Mouse (Mus musculus): ENCODE measurements around the gene Lrfn1.

The Lrfn1 gene

DNA sequence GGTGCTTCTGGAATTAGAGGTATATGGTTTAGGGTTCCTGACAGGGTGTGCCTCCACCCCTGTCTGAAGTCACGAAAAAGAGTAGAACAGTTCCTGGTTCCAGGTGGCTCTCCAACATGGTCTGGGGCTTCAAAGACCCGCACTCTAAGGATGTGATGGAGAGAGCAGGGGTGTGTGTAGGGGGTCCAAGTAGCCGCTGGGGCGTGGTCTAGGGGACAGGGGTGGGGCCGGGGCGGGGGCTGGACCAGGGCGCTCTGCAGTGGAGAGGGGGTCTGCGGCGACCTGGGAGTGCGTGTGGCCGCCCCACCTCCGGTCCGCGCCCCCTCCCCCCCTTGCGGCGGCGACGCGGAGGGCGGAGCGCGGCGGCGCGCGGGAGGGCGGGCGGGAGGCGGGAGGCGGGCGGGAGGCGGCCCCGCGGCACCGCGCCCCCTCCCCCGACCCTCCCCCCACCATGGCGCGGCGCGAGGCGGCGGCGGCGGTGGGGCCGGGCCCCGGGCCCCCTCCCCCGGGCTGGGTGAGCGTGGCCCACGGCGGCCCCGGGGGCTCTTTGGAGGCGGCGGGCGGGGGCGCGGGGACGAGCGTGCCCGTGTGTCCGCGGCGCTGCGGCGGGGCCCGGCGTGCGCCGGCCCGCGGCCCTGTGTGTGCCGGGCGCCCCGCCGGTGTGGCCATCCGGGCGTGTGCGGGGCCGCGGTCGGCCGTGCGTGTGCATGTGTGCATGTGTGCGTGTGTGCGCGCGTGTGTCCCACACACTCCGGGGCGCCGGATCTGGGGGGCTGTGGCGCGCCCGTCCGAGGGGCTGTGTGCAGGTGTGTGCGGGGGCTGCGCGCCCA lies at the start of gene Lrfn1:
Lrfn1 (plus strand) TSS at position 450 of the 830 bp plus-strand sequence.
- DNase-seq (ENCODE audit: low spot score): peak; percentile 55

DNA sequence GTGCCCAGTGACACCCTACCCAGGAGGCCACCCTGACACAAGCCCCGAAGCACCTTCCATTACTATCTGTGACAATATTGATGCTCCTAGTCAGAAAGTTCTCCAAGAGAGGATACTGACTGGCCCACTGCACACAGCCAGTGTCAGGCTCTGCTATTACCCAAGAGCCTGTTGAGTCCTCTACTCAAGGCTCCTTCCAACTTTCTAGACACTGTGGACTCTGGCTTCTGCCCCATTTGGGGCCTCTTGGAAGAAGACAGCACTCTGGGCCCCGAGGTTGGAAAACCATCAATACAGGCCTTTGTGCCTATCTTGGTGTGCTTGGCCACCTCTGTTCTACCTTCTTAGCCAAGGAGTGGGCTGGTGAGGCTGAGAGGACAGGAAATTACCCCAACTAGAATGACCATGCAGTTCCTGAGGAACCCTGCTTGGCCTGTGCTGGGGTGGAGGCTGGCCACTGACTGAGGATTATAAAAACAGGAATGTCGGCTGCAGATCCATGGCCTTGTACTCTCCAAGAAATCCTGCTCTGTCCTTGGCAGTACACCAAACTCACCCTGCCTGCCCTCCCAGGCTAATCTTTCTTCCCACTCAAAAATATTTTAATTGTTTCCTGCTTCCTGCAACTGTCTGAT lies 40.8 kb upstream of the Lrfn1 start:
- DNase-seq (ENCODE audit: low spot score): no peak

DNA sequence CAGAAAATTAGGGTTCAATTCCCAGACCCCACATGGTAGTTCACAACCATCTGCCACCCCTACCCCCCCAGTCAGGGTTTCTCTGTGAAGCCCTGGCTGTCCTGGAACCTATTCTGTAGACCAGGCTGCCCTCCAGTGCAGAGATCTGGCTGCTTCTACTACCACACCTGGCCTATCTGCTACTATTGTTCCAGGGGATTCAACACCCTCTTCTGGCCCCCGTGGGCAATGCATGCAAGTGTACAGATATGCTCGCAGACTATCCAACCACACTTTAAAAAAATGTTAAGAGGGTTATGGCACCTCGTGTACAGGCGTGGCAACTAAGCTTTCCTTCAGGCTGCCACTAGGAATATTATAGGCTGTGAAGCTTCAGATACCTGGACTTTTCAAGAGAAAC lies 39.0 kb upstream of the Lrfn1 start:
- no peak for DNase-seq (ENCODE audit: low spot score)

DNA sequence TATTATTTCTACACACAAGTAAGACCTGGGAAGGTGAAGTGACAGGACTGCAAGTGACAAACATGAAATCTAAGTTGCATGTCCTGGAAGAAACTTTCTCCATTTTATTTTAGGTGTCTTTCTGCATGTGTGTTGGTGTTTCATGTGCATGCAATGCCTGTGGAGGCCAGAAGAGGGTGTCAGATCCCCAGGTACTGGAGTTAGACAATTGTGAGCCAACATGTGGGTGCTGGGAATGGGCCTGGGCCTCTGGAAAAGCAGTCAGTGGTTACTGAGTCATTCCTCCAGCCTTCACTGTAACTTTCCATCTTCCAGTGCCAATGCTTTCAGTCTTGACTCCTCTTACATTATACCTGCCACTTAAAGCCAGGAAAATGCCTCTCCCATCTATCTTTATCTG lies 34.4 kb upstream of the Lrfn1 start:
- no peak for DNase-seq (ENCODE audit: low spot score)

DNA sequence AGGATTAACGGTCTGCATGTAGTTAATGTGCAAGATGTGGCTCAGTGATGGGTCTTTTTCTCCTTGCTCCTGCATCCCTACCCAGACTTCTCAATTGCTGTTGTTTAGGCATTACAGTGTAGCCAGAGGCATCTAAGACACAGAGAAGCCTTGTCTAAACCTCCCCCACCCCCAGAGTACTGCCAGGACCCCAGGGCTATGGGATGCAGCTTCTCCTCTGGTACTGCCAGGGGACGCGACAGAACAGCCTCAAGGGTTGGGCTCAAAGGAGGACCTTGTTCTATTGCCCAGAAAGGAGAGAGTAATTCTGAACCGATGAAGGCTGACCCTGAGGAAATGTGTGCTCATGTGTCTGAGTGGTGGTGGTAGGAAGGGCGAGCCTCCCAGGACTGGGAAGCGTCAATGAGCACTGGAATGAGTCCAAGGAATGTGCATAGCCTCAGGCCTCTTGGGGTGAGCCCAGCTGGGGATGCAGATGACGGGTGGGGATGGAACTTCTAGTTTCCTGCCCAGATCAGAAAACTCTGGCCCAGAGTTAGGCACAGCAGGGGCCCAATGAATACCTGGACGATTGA lies 33.6 kb upstream of the Lrfn1 start:
- no peak for DNase-seq (ENCODE audit: low spot score)

DNA sequence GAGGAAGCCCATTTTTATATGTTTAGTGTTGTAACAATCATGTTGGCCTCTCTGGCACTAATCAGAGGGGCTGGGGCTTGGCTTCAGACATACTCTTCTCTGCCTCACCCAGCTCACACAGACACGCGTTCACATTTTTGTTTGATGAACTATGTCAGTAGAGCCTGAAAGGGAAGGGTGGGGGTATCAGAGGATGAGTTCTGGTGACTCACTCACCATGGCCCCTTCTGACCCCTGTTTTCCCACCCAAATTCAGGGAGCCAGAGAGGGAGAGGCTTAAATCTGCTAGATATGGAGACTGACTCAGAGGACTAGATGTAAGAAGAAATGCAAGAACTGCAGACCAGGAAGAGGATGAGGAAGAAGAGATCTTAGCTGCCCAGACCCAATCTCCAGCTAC lies 32.4 kb upstream of the Lrfn1 start:
- no peak for DNase-seq (ENCODE audit: low spot score)

DNA sequence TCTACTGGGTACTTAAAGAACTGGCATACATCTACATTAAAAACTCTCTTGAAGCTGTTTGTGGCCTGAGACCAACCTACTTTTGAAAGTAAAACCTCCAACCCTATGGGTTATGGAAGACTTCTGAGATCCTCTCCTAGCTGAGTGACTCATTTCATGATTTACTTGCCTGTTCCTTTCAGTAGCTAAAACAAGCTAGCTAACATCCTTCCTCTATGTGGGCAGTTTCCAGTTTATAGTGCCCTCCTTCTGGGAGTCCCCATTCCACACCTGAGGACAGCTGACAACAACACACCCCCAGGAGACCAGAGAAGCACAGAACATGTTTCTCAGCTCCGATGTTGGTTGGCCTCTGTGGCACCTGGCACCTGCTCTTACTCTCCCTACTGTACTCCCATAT lies 28.8 kb upstream of the Lrfn1 start:
- no peak for DNase-seq (ENCODE audit: low spot score)

DNA sequence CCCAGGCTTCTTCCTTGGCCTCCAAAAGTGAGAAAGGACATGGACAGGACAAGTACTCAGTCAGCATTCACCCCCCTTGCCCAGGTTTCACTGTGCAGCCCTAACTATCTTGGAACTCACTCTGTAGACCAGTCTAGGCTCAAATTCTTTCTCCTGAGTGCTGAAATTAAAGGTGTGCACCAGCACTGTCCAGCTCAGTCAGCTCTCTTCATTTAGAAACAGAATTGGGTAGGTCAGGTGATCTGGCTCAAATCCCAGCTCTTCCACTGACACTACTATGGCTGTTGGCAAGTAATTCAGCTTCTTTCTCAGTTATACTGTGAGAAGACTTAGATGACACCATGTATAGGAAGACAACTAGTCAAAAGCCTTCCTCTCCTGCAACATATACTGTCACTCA lies 24.0 kb upstream of the Lrfn1 start:
- no peak for DNase-seq (ENCODE audit: low spot score)

DNA sequence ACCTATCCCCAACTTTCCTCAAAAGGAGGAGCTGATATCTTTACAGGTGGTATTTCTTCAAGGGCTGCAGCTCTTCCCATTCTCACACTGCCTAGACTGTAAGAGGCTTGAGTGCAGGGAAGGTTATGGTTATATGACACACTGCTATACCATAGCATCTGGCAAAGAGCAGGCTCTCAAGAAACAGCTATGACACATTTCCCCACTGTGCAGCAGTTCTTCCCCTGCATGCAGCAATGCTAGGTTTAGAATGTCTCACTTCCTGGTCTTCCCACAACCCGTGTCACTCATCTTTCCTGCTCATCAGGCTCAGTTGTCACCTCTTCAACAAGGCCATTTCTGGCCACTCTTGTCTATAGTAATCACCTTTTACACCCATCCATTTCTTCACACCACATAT lies 21.3 kb upstream of the Lrfn1 start:
- DNase-seq (ENCODE audit: low spot score): no peak

DNA sequence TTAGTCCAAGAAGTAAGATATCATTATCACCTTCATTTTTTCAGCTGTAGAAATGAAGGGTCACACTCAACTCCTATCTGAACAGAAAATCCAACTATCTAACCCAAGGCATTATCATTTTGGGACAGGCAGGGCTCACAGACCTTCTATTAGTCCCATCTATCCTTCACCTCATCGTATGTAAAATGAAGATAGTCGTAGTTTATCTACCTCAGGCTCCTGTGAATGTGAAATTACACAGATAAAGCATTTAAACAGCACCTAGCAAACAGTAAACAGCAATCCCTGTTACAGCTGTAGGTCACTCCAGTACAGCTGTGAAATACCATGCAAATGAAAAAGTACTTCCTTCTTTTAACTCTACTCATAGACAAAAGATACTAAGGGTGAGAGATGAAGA lies 19.5 kb upstream of the Lrfn1 start:
- DNase-seq (ENCODE audit: low spot score): no peak

DNA sequence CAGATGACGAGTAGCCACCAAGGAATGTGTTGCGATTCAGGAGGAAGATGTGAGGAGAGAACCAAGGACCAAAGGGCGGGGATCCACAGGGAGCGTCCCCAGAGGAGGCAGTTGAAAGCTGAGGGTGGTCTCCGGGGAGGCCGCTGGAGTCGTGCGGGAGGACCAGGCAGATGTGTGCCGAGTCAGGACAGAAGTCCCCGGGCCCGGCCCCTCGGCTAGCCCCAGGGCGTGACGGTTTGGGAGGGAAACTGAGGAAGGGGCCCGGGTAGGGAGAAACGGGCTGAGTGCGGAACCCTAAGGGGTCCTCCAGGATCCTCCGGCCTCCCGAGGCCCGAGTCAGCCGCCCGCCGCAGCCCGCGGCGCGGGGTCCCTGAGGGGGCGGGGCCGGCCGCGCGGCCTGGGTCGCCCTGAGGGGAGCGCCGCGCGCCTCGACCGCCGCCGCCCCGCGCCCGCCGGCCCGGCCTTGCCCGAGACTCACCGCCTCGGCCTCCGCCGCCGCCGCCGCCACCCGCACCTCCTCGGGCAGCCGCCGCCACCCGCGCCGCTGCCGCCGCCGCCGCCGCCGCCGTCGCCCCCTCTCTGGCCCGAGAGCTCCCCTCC lies 16.0 kb upstream of the Lrfn1 start:
- no peak for DNase-seq (ENCODE audit: low spot score)

DNA sequence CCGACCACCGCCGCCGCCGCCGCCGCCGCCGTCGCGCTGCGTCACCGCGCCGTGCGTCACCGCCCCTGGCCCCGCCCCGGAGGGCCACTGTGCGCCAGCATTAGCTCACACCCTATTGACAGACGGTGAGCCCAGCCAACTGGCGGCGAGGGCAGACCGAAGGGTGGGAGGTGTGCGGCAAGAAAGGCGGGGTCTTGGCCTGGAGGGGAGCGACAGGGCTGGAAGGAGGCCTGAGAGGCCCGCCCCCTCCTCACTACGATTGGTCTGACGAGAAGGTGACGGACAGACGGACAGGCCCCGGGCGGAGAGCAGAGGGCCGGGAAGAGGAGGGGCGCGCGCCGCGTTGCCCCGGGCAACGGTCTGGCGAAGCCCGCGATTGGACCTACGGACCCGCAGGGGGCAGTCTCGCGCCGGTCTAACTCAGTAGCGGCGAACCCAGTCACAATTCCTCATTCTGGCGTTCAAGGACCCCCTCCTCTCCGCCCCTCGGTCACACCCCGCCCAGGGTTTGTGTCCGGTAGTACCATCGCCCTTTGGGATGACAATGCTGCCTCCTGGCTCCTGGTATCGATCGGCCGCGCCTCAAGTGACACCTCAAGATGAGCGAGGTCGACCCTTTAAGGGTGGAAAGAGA lies 15.4 kb upstream of the Lrfn1 start:
- peak; percentile 99 for DNase-seq (ENCODE audit: low spot score)

DNA sequence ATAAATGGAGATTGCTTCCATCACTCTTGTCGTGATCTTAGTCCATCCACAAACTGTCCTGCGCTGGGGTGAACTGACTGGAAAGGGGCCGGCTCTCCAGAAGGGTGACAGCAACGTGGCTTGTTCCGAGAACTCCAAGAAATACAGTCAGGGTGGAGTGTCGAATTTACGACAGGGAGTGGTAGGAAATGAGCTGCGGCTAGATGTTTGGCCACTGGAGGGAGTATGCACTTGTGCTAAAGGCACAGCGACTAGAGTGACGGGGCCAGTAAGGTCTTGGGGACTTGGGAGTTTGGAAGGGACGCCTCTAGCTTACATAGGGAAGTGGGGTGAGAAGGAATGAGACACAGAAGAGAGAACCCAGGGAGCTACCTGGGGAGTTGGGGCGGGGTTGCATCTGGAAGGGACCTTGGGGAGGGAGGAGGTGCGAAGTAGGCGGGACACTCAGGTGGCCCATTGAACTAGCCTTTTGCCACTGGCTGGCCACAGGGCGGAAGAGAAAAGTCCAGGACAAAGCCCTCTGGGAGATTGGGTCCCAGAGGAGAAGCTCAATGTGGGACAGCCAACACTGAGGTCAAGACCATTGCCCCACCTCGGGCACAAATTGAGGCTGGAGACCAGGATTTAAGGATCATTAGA lies 14.7 kb upstream of the Lrfn1 start, which contains the start of gene Gmfg:
Gmfg (plus strand) TSS at position 516 of the 639 bp plus-strand sequence.
- peak; percentile 88 for DNase-seq (ENCODE audit: low spot score)

DNA sequence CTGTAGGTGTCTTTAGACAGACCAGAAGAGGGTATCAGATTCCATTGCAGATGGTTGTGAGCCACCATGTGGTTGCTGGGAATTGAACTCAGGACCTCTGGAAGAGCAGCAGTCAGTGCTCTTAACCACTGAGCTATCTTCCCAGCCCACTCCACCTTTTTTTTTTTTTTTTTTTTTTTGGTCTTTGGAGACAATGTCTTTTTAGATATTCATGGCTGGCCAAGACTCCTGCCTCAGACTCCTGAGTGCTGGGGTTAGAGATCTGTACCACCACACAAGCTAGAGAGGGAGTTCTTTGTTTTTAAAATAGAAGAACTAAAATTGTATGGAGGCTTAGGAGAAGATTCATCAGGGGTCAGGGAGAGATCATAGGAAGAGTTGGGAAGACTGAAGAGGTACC lies 13.8 kb upstream of the Lrfn1 start:
- DNase-seq (ENCODE audit: low spot score): no peak

DNA sequence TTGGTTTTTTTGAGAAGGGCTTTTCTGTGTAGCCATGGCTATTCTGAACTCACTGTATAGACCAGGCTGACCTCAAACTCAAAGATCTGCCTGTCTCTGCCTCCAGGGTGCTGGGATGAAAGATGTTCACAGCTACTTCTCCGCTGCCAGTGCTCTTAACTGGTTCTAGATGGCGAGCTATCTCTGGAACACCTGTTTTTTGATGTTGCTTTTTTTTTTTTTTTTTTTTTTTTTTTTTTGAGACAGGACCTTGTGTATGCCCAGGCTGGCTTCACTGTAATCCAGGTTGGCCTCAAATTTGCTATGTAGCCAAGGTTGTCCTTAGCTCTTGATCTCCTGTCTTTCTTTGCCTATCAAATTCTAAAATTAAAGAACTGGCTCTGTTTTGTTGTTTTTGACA lies 13.0 kb upstream of the Lrfn1 start:
- DNase-seq (ENCODE audit: low spot score): no peak

DNA sequence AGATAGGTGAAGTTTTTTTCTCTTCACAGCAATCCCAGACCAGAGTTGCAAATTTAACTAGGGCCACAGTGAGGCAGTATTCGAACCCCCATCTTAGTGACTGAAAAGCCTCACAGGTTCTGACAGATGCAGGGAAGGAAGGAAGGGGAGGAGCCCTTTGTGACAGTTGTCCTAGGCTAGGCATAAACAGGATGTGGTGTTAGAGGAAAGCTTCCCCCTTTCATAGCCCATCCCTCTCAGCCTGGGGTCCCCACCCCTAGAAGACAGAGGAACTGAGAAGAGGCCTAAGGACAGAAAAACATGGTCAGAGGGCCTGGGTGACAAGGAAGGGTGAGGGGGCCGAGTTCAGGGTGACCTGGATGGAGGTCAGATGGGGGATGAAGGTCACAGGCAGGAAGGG lies 11.0 kb upstream of the Lrfn1 start:
- no peak for DNase-seq (ENCODE audit: low spot score)

DNA sequence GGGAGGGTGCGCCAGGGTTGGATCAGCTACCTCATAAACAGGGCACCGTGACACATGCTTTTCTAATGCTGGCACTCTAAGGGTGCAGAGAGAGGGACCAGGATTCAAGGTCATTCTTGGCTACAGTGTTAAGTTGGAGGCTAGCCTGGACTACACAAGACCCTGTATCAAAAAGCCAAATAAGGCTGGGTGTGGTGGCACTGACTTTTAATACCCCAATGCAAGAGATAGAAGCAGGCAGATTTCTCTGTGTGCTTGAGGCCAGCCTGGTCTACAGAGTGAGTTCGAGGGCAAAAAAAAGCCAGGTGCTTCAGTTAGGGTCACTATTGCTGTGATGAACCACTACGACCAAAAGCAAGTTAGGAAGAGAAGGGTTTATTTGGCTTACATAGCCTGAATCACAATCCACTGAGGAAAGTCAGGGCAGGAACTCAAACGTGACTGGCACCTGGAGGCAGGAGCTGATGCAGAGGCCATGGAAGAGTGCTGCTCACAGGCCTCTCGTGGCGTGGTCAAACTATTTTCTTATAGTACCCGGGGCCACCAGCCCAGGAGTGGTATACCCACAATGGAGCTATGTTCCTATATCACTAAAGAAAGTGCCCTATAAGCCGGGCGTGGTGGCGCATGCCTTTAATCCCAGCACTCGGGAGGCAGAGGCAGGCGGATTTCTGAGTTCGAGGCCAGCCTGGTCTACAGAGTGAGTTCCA lies 9.8 kb upstream of the Lrfn1 start:
- DNase-seq (ENCODE audit: low spot score): no peak

DNA sequence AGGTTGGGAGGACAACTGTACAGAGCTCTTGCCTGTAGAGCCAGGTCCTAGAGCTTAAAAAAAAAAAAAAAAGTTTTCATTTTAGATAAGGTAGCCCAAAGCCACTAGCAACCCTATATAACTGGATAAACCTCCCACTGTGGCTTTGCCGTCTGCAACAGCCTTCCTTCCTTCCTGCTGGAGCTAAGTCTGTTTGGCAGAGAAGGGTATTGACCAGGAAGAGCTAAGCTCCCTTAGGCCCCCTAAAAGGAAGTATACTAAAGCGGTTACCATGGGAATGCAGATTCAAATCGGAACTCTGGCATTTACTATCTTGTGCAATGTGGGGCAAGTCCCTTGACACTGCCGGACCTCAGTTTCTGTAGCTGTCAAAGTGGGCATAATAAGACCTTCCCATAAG lies 9.1 kb upstream of the Lrfn1 start:
- no peak for DNase-seq (ENCODE audit: low spot score)

DNA sequence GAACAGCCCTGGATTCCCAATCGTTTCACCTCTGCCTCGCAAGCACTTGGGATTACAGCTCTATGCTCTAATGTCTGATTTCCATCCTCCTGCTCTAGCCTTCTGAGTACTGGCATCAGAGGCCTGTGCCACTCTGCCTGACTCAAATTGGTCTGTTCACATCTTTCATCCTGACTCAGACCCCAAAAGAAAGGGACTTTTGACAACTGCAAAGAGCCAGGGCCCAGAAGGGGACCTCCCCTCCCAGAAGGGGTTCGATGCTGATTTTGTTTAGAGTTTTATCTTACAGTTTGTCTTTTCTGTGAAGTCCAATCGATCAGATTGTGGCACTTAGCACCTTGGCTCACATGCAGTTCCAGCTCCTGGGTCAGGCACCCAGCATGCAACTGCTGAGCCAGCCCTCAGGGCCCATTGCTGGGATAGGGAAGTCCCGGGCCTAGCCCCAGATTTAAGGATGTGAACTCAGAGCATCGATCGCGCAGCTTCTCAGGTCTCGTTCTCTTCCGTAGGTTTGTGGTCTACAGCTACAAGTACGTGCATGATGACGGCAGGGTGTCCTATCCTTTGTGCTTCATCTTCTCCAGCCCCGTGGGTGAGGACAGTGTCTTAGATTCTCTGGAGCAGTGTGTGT lies 7.3 kb upstream of the Lrfn1 start:
- DNase-seq (ENCODE audit: low spot score): no peak

DNA sequence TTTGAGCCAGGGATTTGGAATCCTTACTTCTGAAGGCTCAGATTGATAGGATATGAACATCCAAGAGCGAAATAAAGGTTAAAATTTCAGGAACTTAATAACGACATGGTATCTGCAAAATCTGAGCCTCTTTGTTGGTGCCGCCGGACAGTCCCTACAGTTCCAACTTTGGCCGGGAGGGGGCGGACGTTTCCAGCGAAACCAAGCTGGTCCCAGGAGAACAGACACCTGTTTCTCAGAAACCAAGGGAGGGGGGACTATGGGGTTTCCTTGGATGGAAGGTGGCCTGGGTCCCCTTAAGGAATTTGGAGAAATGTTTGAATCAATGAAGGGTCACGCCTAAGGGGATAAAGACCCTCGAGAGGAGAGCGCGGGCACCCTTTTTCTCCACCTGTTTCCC lies 5.3 kb upstream of the Lrfn1 start:
- DNase-seq (ENCODE audit: low spot score): peak; percentile 81

Data from retina, embryonic 14.5 days (tissue).